Mouse (Mus musculus) small intestine, adult 2 months (tissue): ENCODE measurements around the gene Fzd2. TPM values are rescaled to one million over a fixed set of nuclear protein-coding genes. Genes with fewer than 3 reads are reported as not detected.
A peak's percentile ranks its signal among the peaks of the same experiment; 100 is the strongest.
"Not testable (repeated sequence)": the region's sequence is repeated elsewhere in the genome, so short reads cannot be mapped to it uniquely, and the experiment has no call there.

Source experiments
- H3K27ac ChIP-seq: fragments of 200-500 bp; 2 replicates; pipeline ENCODE4 v1.5.1; 2012; ENCODE audit warnings: low read depth, low read length, control low read depth, inconsistent platforms; ENCODE audit not compliant: insufficient read depth
- H3K27me3 ChIP-seq: fragments of 200-500 bp; 2 replicates; pipeline ENCODE4 v1.6.1; 2012; ENCODE audit warnings: mild to moderate bottlenecking, moderate library complexity, low read length, inconsistent platforms; ENCODE audit not compliant: control insufficient read depth, insufficient read depth
- H3K36me3 ChIP-seq: fragments of 200-500 bp; 2 replicates; pipeline ENCODE4 v1.6.1; 2012; ENCODE audit warnings: mild to moderate bottlenecking, low read length, control low read depth, inconsistent platforms; ENCODE audit not compliant: control insufficient read depth, insufficient read depth
- H3K4me1 ChIP-seq: fragments of 200-500 bp; 2 replicates; pipeline ENCODE4 v1.6.1; 2012; ENCODE audit warnings: low read length, inconsistent platforms, mixed read lengths; ENCODE audit not compliant: control insufficient read depth, insufficient read depth, insufficient read length
- H3K4me3 ChIP-seq: fragments of 200-500 bp; 2 replicates; pipeline ENCODE4 v1.5.1; 2012; ENCODE audit warnings: low read depth, mild to moderate bottlenecking, control low read depth, inconsistent platforms, low read length, moderate library complexity
- CTCF ChIP-seq: fragments of 200-500 bp; IDR thresholded peaks from 2 replicates; pipeline ENCODE4 v1.5.1; 2012; ENCODE audit warnings: low read depth, mild to moderate bottlenecking, control low read depth, inconsistent platforms, low read length, moderate library complexity, mixed read lengths; ENCODE audit not compliant: insufficient replicate concordance, insufficient read length; ENCODE audit errors: extremely low read depth
- POLR2A ChIP-seq: fragments of 200-500 bp; IDR thresholded peaks from 2 replicates; pipeline ENCODE4 v1.6.1; 2012; ENCODE audit warnings: low read depth, mild to moderate bottlenecking, control low read depth, inconsistent platforms, low read length, moderate library complexity
- WGBS: fragments of 180-500 bp; shearing (Covaris S2); methylation state at CpG from one replicate; pipeline ENCODE4 v1.1.7; 2018; 5-methylcytosine and 5-hydroxymethylcytosine counted together
- polyA plus RNA-seq: library from polyadenylated mRNA; depleted of rRNA; stranded (reverse); fragments of >200 nt; gene quantifications from 2 replicates; pipeline ENCODE4 v1.2.3, GENCODE M21; 2012

The Fzd2 gene
- polyA plus RNA-seq, 1 experiment, result 12.4 TPM

DNA sequence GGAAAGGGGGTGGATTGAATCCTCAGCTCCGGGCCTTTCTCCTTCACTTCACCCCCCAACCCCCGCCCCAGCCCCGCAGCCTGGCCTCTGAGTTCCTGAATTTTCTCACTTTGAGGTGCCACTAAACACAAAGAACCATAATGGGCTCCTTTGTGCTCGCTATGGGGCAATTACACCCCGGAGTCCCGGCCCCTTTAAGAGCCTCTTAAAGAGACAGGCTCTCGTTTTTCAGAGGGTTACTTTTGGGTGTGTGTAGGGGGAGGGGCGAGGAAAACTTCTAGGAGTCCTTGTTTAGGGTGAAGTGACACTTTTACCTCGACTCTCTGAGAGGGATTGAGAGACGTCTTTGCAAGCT lies 723 bp upstream of the Fzd2 start:
- Histone ChIP-seq H3K36me3 (no peaks in the 10 kb centered on the region), H3K27me3 (peaks cover 6% of the 10 kb centered on the region), H3K4me1 (peaks cover 6% of the 10 kb centered on the region; the same call in 1 of the 2 replicates), H3K4me3 (peak overlapping the region; percentile 70), H3K27ac (0 out of 2 replicates have a peak overlapping the region, but pooled peaks have one; percentile 42)
- WGBS, result under 1% methylated on average over 10 of the region's 10 CpGs
- TF ChIP-seq CTCF, result no peak
- TF ChIP-seq POLR2A, result no peak

DNA sequence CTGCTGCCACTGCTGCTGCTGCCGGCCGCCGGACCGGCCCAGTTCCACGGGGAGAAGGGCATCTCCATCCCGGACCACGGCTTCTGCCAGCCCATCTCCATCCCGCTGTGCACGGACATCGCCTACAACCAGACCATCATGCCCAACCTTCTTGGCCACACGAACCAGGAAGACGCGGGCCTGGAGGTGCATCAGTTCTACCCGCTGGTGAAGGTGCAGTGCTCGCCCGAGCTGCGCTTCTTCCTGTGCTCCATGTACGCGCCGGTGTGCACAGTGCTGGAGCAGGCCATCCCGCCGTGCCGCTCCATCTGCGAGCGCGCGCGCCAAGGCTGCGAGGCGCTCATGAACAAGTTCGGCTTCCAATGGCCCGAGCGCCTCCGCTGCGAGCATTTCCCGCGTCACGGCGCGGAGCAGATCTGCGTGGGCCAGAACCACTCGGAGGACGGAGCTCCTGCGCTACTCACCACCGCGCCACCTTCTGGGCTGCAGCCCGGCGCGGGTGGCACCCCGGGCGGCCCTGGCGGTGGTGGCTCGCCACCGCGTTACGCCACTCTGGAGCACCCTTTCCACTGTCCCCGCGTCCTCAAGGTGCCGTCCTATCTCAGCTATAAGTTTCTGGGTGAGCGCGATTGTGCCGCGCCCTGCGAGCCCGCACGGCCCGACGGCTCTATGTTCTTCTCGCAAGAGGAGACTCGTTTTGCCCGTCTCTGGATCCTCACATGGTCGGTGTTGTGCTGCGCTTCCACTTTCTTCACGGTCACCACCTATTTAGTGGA lies 769 bp downstream of the Fzd2 start:
- H3K4me1 ChIP-seq, result peaks cover 6% of the 10 kb centered on the region; the same call in 1 of the 2 replicates
- H3K36me3 ChIP-seq, result no peaks in the 10 kb centered on the region
- peak overlapping the region; percentile 70 for H3K4me3 ChIP-seq
- H3K27ac ChIP-seq, result peak overlapping the region; percentile 13; the same call in 1 of the 2 replicates
- no peak for TF ChIP-seq CTCF
- no peak for TF ChIP-seq POLR2A
- under 1% methylated on average over 74 of the region's 74 CpGs for WGBS
- H3K27me3 ChIP-seq, result peaks cover 6% of the 10 kb centered on the region

GRCm38 (mm10) chr11:102605553-102606416 lies 1.6 kb downstream of the Fzd2 start:
- TF ChIP-seq POLR2A (no peak), CTCF (no peak)
- H3K36me3 ChIP-seq, result no peaks in the 10 kb centered on the region
- H3K4me1 ChIP-seq, result peaks cover 6% of the 10 kb centered on the region; the same call in 1 of the 2 replicates
- H3K27me3 ChIP-seq, result peaks cover 6% of the 10 kb centered on the region
- WGBS, result 24% methylated on average over 62 of the region's 62 CpGs
- peak overlapping the region; percentile 70 for H3K4me3 ChIP-seq
- H3K27ac ChIP-seq, result no peak overlapping the region

- H3K27me3 ChIP-seq, result peaks cover 9% of the 10 kb centered on the region
- H3K36me3 ChIP-seq, result no peaks in the 10 kb centered on the region
- TF ChIP-seq POLR2A (no peak), CTCF (no peak)
- peaks cover 6% of the 10 kb centered on the region; the same call in 1 of the 2 replicates for H3K4me1 ChIP-seq
- 56% methylated on average over 12 of the region's 12 CpGs for WGBS
- H3K27ac ChIP-seq, result no peak overlapping the region
- H3K4me3 ChIP-seq, result 0 out of 2 replicates have a peak overlapping the region, but pooled peaks have one; percentile 23
Measured at GRCm38 (mm10) chr11:102606751-102607171, 2.6 kb downstream of the Fzd2 start.

GRCm38 (mm10) chr11:102607201-102607600 lies 3.0 kb downstream of the Fzd2 start:
- H3K36me3 ChIP-seq, H3K4me1 ChIP-seq, H3K27me3 ChIP-seq, H3K27ac ChIP-seq: not testable (repeated sequence)
- 70% methylated on average over 12 of the region's 12 CpGs for WGBS
- peak overlapping the region; percentile 23 for H3K4me3 ChIP-seq

DNA sequence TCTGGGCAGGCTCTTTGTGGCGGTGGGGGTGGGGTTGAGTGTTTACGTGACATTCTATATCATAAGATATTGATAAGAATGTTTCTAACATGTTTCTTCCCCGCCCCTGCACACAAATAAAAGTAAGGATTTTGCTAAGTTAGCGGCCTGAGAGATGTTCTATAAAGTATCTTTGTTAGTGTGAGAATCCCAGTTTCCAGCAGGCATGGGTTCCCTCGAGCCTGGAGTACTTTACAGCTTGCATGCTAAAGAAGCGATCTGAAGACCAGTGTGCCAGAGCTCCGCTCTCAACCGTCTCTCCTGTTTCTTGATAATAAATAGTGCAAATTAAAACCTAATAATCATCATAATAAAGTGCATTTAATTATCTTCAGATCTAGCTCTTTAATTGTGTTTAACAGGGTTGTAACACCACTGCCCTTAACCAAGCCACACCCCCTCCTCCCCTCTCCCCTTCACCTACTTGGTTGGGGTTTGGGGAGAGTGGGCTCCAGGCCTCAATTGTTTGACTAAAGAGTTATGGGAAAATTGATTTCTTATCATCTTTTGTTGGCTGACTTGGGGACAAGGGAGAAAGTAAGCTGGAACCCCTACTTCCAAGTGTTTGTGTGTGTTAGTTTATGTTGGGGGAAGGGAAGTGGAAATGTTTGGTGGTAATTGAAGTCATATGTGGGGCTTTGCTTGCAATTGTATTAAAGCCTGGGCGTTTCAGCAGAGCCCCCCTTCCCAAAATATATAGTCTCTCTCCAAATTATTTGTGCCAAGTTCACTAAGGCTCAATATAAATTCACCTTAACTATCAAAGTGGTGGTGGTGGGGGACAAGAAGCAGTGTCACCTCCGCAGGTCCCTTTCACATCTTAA lies 3.7 kb downstream of the Fzd2 start:
- Histone ChIP-seq H3K27me3 (peaks cover 10% of the 10 kb centered on the region), H3K4me3 (no peak overlapping the region), H3K27ac (no peak overlapping the region), H3K4me1 (peaks cover 6% of the 10 kb centered on the region; the same call in 1 of the 2 replicates), H3K36me3 (no peaks in the 10 kb centered on the region)
- TF ChIP-seq CTCF (no peak), POLR2A (no peak)
- WGBS, result 71% methylated on average over 10 of the region's 10 CpGs
